Mouse (Mus musculus) MEL (cell line): ENCODE data around the gene Aurka. TPM values are rescaled to one million over a fixed set of nuclear protein-coding genes. Genes with fewer than 3 reads are reported as not detected.

Source experiments
- DNase-seq: peaks from one replicate; pipeline ENCODE4 v3.0.0; 2011; ENCODE audit warnings: low read depth, low spot score
- H3K27ac ChIP-seq: 2 replicates; pipeline ENCODE4 v1.5.1; 2012; ENCODE audit warnings: low read depth, mild to moderate bottlenecking, control low read depth, low read length, moderate library complexity; ENCODE audit not compliant: control insufficient read depth
- H3K27me3 ChIP-seq, 2 experiments: fragments of 150-350 bp in 1 of 2; sonication (generic) in 1 of 2; 2 replicates each; pipeline ENCODE4 v1.6.1; 2012; ENCODE audit warnings: low read length in 2 of 2, mild to moderate bottlenecking in 2 of 2, improper control_type of control experiment in 1 of 2, moderate library complexity in 1 of 2; ENCODE audit not compliant: insufficient read depth in 2 of 2, control insufficient read depth in 1 of 2
- H3K36me3 ChIP-seq, 2 experiments: 2 replicates each; pipeline ENCODE4 v1.6.1; 2012 to 2014; ENCODE audit warnings: low read length in 2 of 2, improper control_type of control experiment in 1 of 2, inconsistent platforms in 1 of 2, mild to moderate bottlenecking in 1 of 2; ENCODE audit not compliant: insufficient read depth in 2 of 2, control insufficient read depth in 1 of 2
- H3K4me1 ChIP-seq, 2 experiments: fragments of 150-350 bp in 1 of 2; sonication (generic) in 1 of 2; 2 replicates each; pipeline ENCODE4 v1.6.1; 2012; ENCODE audit warnings: low read length in 2 of 2, improper control_type of control experiment in 1 of 2, mild to moderate bottlenecking in 1 of 2; ENCODE audit not compliant: insufficient read depth in 2 of 2, control insufficient read depth in 1 of 2
- H3K4me3 ChIP-seq, 2 experiments: fragments of 150-350 bp in 1 of 2; sonication (generic) in 1 of 2; 2 replicates each; pipeline ENCODE4 v1.5.1; 2012; ENCODE audit warnings: low read depth in 2 of 2, low read length in 2 of 2, mild to moderate bottlenecking in 2 of 2, moderate library complexity in 2 of 2, control low read depth in 1 of 2, improper control_type of control experiment in 1 of 2; ENCODE audit not compliant: control insufficient read depth in 1 of 2, insufficient read depth in 1 of 2
- H3K79me2 ChIP-seq: 2 replicates; pipeline ENCODE4 v1.6.1; 2012; ENCODE audit warnings: mild to moderate bottlenecking, low read length, moderate library complexity; ENCODE audit not compliant: control insufficient read depth, poor library complexity, insufficient read depth
- H3K9ac ChIP-seq: 2 replicates; pipeline ENCODE4 v1.6.1; 2012; ENCODE audit warnings: low read depth, mild to moderate bottlenecking, control low read depth, low read length, moderate library complexity; ENCODE audit not compliant: control insufficient read depth, poor library complexity, severe bottlenecking
- H3K9me3 ChIP-seq: fragments of 150-350 bp; sonication (generic); replicated peaks from 2 replicates; pipeline ENCODE4 v1.6.1; 2012; ENCODE audit warnings: mild to moderate bottlenecking, low read length, improper control_type of control experiment, moderate library complexity; ENCODE audit not compliant: insufficient read depth
- CHD1 ChIP-seq: IDR thresholded peaks from 2 replicates; pipeline ENCODE4 v1.6.1; 2012; ENCODE audit warnings: low read depth, mild to moderate bottlenecking, inconsistent platforms, low read length, improper control_type of control experiment
- CTCF ChIP-seq, 3 experiments: IDR thresholded peaks in 2 of 3; conservative IDR thresholded peaks in 1 of 3; 2 replicates each; pipeline ENCODE4 v1.5.1; 2011 to 2012; ENCODE audit warnings: low read length in 3 of 3, low read depth in 2 of 3, mild to moderate bottlenecking in 2 of 3, improper control_type of control experiment in 1 of 3, inconsistent platforms in 1 of 3, mixed read lengths in 1 of 3, moderate library complexity in 1 of 3; ENCODE audit not compliant: control insufficient read depth in 1 of 3, insufficient read depth in 1 of 3, poor library complexity in 1 of 3, severe bottlenecking in 1 of 3
- EP300 ChIP-seq, 2 experiments: IDR thresholded peaks; 2 replicates each; pipeline ENCODE4 v1.6.1; 2011; ENCODE audit warnings: improper control_type of control experiment in 2 of 2, low read length in 2 of 2, low read depth in 1 of 2, mild to moderate bottlenecking in 1 of 2
- ETS1 ChIP-seq: IDR thresholded peaks from 2 replicates; pipeline ENCODE4 v1.6.1; 2012; ENCODE audit warnings: low read depth, mild to moderate bottlenecking, inconsistent platforms, low read length, improper control_type of control experiment, moderate library complexity
- GABPA ChIP-seq: IDR thresholded peaks from 2 replicates; pipeline ENCODE4 v1.6.1; 2012; ENCODE audit warnings: low read depth, mild to moderate bottlenecking, inconsistent platforms, low read length, improper control_type of control experiment, moderate library complexity
- MYC ChIP-seq: IDR thresholded peaks from 2 replicates; pipeline ENCODE4 v1.6.1; 2011; ENCODE audit warnings: low read depth, mild to moderate bottlenecking, low read length, improper control_type of control experiment, moderate library complexity
- NELFE ChIP-seq: IDR thresholded peaks from 2 replicates; pipeline ENCODE4 v1.6.1; 2011; ENCODE audit warnings: low read depth, low read length, improper control_type of control experiment
- NRF1 ChIP-seq: IDR thresholded peaks from 2 replicates; pipeline ENCODE4 v1.6.1; 2014; ENCODE audit warnings: low read depth, mild to moderate bottlenecking, inconsistent platforms, low read length, improper control_type of control experiment, moderate library complexity; ENCODE audit not compliant: poor library complexity, insufficient read depth, severe bottlenecking
- POLR2A ChIP-seq, 2 experiments: IDR thresholded peaks; 2 replicates each; pipeline ENCODE4 v1.6.1; 2011 to 2012; ENCODE audit warnings: low read length in 2 of 2, mild to moderate bottlenecking in 2 of 2, control low read depth in 1 of 2, improper control_type of control experiment in 1 of 2, low read depth in 1 of 2, moderate library complexity in 1 of 2; ENCODE audit not compliant: control insufficient read depth in 1 of 2, insufficient read depth in 1 of 2, poor library complexity in 1 of 2
- POLR2AphosphoS2 ChIP-seq: IDR thresholded peaks from 2 replicates; pipeline ENCODE4 v1.6.1; 2011; ENCODE audit warnings: low read length, improper control_type of control experiment
- POLR2AphosphoS5 ChIP-seq: IDR thresholded peaks from 2 replicates; pipeline ENCODE4 v1.6.1; 2012; ENCODE audit warnings: low read depth, borderline replicate concordance, mild to moderate bottlenecking, inconsistent platforms, low read length, moderate library complexity, mixed read lengths
- RAD21 ChIP-seq: IDR thresholded peaks from 2 replicates; pipeline ENCODE4 v1.6.1; 2011; ENCODE audit warnings: mild to moderate bottlenecking, low read depth, low read length, improper control_type of control experiment
- RCOR1 ChIP-seq: IDR thresholded peaks from 2 replicates; pipeline ENCODE4 v1.6.1; 2012; ENCODE audit warnings: low read depth, mild to moderate bottlenecking, inconsistent platforms, low read length, improper control_type of control experiment
- SIN3A ChIP-seq: IDR thresholded peaks from 2 replicates; pipeline ENCODE4 v1.6.1; 2012; ENCODE audit warnings: low read length, improper control_type of control experiment, inconsistent platforms
- TCF12 ChIP-seq: IDR thresholded peaks from 2 replicates; pipeline ENCODE4 v1.6.1; 2014; ENCODE audit warnings: low read depth, mild to moderate bottlenecking, inconsistent platforms, low read length, improper control_type of control experiment, moderate library complexity
- USF2 ChIP-seq, 2 experiments: IDR thresholded peaks; 2 replicates each; pipeline ENCODE4 v1.6.1; 2011 to 2012; ENCODE audit warnings: improper control_type of control experiment in 2 of 2, low read length in 2 of 2, borderline replicate concordance in 1 of 2, inconsistent platforms in 1 of 2, low read depth in 1 of 2, mild to moderate bottlenecking in 1 of 2; ENCODE audit not compliant: insufficient read depth in 1 of 2
- polyA plus RNA-seq, 2 experiments: library from polyadenylated mRNA; stranded (reverse) in 1 of 2; unstranded in 1 of 2; fragments of >175 nt in 1 of 2; fragments of >200 nt in 1 of 2; gene quantifications; 2 replicates each; pipeline versions ENCODE4 v1.2.1 to v1.2.4; 2012; ENCODE audit warnings: low replicate concordance in 2 of 2, low read depth in 1 of 2; ENCODE audit not compliant: insufficient read length in 2 of 2, insufficient read depth in 1 of 2, missing spikeins in 1 of 2
- total RNA-seq: library from RNA; depleted of rRNA; stranded (reverse); fragments of 300-350 nt; gene quantifications from 2 replicates; pipeline ENCODE4 v1.2.3, GENCODE M21; 2012

Gene Aurka
- total and polyA plus RNA-seq, 3 experiments, result 110 to 236 (median 150) TPM

DNA sequence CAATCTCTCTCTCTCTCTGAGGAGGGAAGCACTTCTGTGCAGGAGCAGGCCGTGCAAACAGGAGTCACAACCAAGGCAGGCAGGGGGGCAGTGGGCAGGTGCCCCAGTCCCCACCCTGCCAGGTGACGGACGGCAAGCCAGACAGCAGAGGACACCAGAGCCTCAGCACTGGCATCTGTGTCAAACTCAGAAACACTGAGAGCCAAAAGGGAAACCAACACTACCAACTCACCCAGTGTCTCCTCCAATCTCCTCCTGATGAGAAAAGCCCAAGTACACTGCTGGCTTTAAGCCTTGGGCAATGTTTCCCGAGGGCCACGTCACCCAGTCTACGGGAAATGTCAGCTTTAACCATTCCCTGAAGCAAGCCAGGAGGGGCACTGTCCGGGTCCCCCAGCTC, 7.2 kb downstream of the Aurka start:
- H3K4me3 ChIP-seq, result no peak overlapping the region
- H3K27me3 ChIP-seq, result no peaks in the 10 kb centered on the region
- no peaks in the 10 kb centered on the region for H3K9me3 ChIP-seq
- no peak overlapping the region for H3K9ac ChIP-seq
- no peak overlapping the region for H3K27ac ChIP-seq
- peaks cover 27% of the 10 kb centered on the region for H3K79me2 ChIP-seq
- peaks cover 6 to 43% of the 10 kb centered on the region in 2 experiments for H3K36me3 ChIP-seq
- DNase-seq, result no peak
- 0 out of 4 replicates have a peak, but pooled peaks cover 0 to 2% of the 10 kb centered on the region in 2 experiments for H3K4me1 ChIP-seq
- TF ChIP-seq RCOR1, result no peak
- TF ChIP-seq TCF12, result no peak
- TF ChIP-seq EP300 (IDR thresholded peaks at IDR 0.05; ENCODE audit: low read depth in 1 of 2, low read length in 2 of 2), result no peak
- no peak for TF ChIP-seq SIN3A
- no peak for TF ChIP-seq NRF1
- no peak for TF ChIP-seq MYC
- TF ChIP-seq POLR2A (IDR thresholded peaks at IDR 0.05; ENCODE audit: control insufficient read depth in 1 of 2, insufficient read depth in 1 of 2, low read depth in 1 of 2, low read length in 2 of 2, poor library complexity in 1 of 2), result no peak

DNA sequence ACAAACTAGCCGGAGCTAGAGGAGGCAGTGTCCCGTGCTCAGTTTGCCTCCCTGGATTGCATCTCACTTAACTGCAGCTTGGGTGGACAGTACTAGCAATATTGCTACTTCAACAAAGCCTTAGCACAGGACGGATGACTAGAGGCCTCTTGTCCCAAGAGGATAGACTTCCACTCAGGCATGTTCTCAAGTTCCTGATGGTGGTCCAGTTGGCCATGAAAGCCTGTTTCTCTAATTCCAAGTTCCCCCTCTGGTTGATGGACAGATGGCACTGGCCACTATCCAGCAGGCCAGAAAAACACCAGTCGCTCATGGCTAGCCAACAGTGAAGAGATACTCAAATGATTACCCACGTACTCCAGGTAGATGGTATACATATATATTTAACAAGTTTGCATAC, 14.5 kb downstream of the Aurka start:
- Histone ChIP-seq H3K79me2 (no peaks in the 10 kb centered on the region; the same call in 1 of the 2 replicates), H3K9ac (no peak overlapping the region), H3K27me3 (no peaks in the 10 kb centered on the region), H3K4me1 (no peaks in the 10 kb centered on the region), H3K36me3 (peaks cover 0 to 24% of the 10 kb centered on the region in 2 experiments; a peak in 3 of 4 replicates), H3K27ac (no peak overlapping the region), H3K4me3 (no peak overlapping the region), H3K9me3 (no peaks in the 10 kb centered on the region)
- DNase-seq, result no peak
- TF ChIP-seq POLR2AphosphoS2 (0 out of 2 replicates have a peak, but pooled peaks have one; percentile 21), NELFE (no peak), TCF12 (no peak)

DNA sequence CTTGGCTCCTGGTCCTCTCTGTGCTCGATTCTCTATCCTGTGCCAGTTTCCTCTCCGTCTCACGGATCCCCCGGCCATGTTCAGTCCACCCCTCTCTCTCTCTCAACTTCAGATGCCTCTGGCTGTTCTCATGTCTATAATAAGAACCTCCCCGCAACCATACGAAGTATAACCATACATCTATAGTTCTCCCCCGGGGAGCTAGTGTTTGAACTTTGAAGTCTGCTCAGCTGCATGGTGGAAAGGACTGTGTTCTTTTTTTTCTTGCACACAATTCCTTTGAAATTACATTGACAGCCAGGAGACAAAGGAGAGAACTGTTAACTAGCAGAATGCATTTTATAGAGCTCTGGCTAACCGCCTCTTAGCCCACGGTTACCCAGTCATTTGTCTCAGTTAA, 15.6 kb downstream of the Aurka start:
- H3K27me3 ChIP-seq, result no peaks in the 10 kb centered on the region
- no peaks in the 10 kb centered on the region for H3K79me2 ChIP-seq
- peaks cover 0 to 20% of the 10 kb centered on the region in 2 experiments; a peak in 3 of 4 replicates for H3K36me3 ChIP-seq
- TF ChIP-seq MYC (no peak), NELFE (no peak), POLR2AphosphoS5 (no peak), RCOR1 (no peak), CHD1 (no peak), POLR2A (IDR thresholded peaks at IDR 0.05; ENCODE audit: control insufficient read depth in 1 of 2, insufficient read depth in 1 of 2, low read depth in 1 of 2, low read length in 2 of 2, poor library complexity in 1 of 2) (no peak), ETS1 (no peak), RAD21 (no peak), CTCF (IDR thresholded peaks at IDR 0.05 in 2 of 3, conservative IDR thresholded peaks at IDR 0.05 in 1 of 3; ENCODE audit: control insufficient read depth in 1 of 3, insufficient read depth in 1 of 3, low read depth in 2 of 3, low read length in 3 of 3, poor library complexity in 1 of 3, severe bottlenecking in 1 of 3) (no peak), GABPA (no peak), USF2 (IDR thresholded peaks at IDR 0.05; ENCODE audit: borderline replicate concordance in 1 of 2, insufficient read depth in 1 of 2, low read depth in 1 of 2, low read length in 2 of 2) (no peak)
- TF ChIP-seq, all 39 proteins: peak for 0
- Histone ChIP-seq H3K4me3 (no peak overlapping the region), H3K27ac (no peak overlapping the region), H3K4me1 (0 out of 4 replicates have a peak, but pooled peaks cover 0 to under 1% of the 10 kb centered on the region in 2 experiments), H3K9ac (no peak overlapping the region), H3K9me3 (no peaks in the 10 kb centered on the region)
- no peak for DNase-seq
